Mouse (Mus musculus) intestine, embryonic 14.5 days (tissue): ENCODE data around the gene Fbll1. TPM values are rescaled to one million over a fixed set of nuclear protein-coding genes. Genes with fewer than 3 reads are reported as not detected.

Experiments used
- ATAC-seq: fragments of 200-750 bp; cut with Nextera tagmentation; replicated peaks from 2 replicates; pipeline ENCODE4 v1.8.0; 2017; ENCODE audit warnings: low read depth, moderate number of reproducible peaks, moderate TSS enrichment, moderate library complexity; ENCODE audit not compliant: low FRiP score, low TSS enrichment
- DNase-seq: peaks from one replicate; pipeline ENCODE4 v3.0.0-alpha.2; 2018; ENCODE audit warnings: low spot score
- H3K27ac ChIP-seq: fragments of 300-500 bp; sonication (generic); 2 replicates; pipeline ENCODE4 v1.5.1; 2014; ENCODE audit warnings: low read depth, mild to moderate bottlenecking, control low read depth
- H3K27me3 ChIP-seq: fragments of 300-500 bp; sonication (generic); replicated peaks from 2 replicates; pipeline ENCODE4 v1.6.1; 2014; ENCODE audit warnings: low read length, control low read depth; ENCODE audit not compliant: control insufficient read depth, insufficient read depth
- H3K36me3 ChIP-seq: fragments of 300-500 bp; sonication (generic); 2 replicates; pipeline ENCODE4 v1.6.1; 2014; ENCODE audit warnings: low read length, control low read depth; ENCODE audit not compliant: control insufficient read depth, insufficient read depth
- H3K4me1 ChIP-seq: fragments of 300-500 bp; sonication (generic); replicated peaks from 2 replicates; pipeline ENCODE4 v1.6.1; 2014; ENCODE audit warnings: low read length, control low read depth, mixed read lengths; ENCODE audit not compliant: control insufficient read depth, insufficient read depth
- H3K4me2 ChIP-seq: fragments of 300-500 bp; sonication (generic); 2 replicates; pipeline ENCODE4 v1.6.1; 2014; ENCODE audit warnings: low read length
- H3K4me3 ChIP-seq: fragments of 300-500 bp; sonication (generic); 2 replicates; pipeline ENCODE4 v1.5.1; 2014; ENCODE audit warnings: low read depth, low read length, control low read depth, mixed read lengths
- H3K9ac ChIP-seq: fragments of 300-500 bp; sonication (generic); 2 replicates; pipeline ENCODE4 v1.6.1; 2014; ENCODE audit warnings: mild to moderate bottlenecking, low read length
- H3K9me3 ChIP-seq: fragments of 300-500 bp; sonication (generic); 2 replicates; pipeline ENCODE4 v1.6.1; 2016; ENCODE audit warnings: low read length, control low read depth; ENCODE audit not compliant: control insufficient read depth
- WGBS: fragments of 180-500 bp; shearing (Covaris S2); extraction: QIAGEN DNeasy Blood & Tissue Kit; methylation state at CpG from one replicate; pipeline ENCODE4 v1.1.7; 2014; 5-methylcytosine and 5-hydroxymethylcytosine counted together
- microRNA counts: library from miRNA; unstranded; fragments of <30 nt; microRNA quantifications from one replicate; lab custom pipeline; 2016
- microRNA-seq: library from miRNA; unstranded; fragments of <30 nt; microRNA quantifications from one replicate; pipeline ENCODE4, GENCODE M21; 2016
- polyA plus RNA-seq: library from polyadenylated mRNA; unstranded; fragments of >200 nt; fragmentation: Nextera tagmentation; extraction: Ambion mirVana; gene quantifications from 2 replicates; pipeline ENCODE4 v1.2.1, GENCODE M21; 2014

Gene Fbll1
- polyA plus RNA-seq, 1 experiment from 2014 or later, result 1.2 TPM

DNA sequence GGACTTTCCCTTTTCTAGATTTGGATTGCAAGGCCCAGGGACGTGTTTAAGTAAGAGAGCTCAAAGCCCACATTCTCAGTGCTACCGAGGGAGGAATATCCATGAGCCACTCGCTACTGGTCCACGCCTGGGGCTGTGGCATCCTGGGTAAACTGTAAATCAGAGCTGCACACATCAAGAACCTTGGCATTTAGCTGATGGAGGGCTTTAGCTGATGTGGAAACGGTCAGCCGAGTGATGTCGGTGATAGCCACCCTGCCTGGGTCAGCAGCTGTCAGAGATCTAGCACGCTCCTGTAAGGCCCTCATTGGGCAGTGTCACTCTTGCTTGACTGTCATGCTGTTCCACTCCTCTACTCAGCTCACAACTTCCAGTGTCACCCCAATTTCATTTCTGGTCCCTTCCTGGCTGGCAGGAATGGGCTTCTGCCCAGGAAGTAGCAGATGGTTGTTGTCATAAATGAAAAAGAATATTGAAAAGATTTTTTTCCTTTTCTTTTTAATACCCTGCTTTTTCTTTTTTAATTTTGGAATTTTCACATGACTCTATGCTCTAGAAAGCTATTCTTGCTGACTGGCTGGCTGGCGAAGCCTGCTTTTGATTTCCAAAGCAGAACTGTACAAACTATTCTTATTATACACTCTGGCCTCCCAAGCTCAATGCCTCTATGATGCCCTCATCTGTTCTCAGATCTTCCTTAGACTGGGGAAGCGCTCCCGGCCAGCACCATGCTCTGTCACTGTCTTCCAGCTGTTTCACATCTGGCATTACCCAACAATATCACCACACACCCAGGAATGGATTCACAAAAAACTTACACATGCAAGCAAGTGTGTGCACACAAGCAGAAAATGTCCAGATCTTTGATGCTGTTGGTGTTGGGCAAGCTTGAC lies 42.0 kb downstream of the Fbll1 start:
- DNase-seq (no peak), ATAC-seq (no peak)
- Histone ChIP-seq H3K4me2 (no peak overlapping the region), H3K4me3 (no peak overlapping the region), H3K36me3 (no peaks in the 10 kb centered on the region), H3K27ac (no peak overlapping the region), H3K27me3 (no peaks in the 10 kb centered on the region), H3K4me1 (no peaks in the 10 kb centered on the region), H3K9me3 (no peaks in the 10 kb centered on the region), H3K9ac (no peak overlapping the region)
- 84% methylated on average over 11 of the region's 11 CpGs for WGBS

DNA sequence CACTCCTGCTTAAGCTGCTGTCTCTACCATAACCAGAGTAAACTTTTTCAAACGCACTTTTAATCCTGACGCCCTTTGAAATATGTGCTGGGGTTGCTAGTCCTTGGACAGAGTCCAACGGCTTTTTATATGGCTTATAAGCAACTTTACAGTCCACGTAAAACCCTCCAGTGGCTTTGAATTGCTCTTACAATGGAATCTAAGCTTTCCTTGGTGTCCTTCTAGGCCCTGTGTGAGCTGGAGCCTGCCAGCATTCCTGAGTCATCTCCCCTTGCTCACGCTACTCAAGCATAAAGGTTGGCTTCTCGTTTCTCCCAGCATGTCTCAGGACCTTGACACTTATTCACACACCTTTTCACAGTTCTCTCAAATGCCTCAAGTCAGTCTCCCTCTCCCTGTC lies 43.1 kb downstream of the Fbll1 start:
- ATAC-seq (no peak), DNase-seq (no peak)
- H3K4me3 ChIP-seq, result no peak overlapping the region
- H3K36me3 ChIP-seq, result no peaks in the 10 kb centered on the region
- H3K9me3 ChIP-seq, result no peaks in the 10 kb centered on the region
- no peak overlapping the region for H3K4me2 ChIP-seq
- no peak overlapping the region for H3K27ac ChIP-seq
- no peaks in the 10 kb centered on the region for H3K4me1 ChIP-seq
- H3K27me3 ChIP-seq, result no peaks in the 10 kb centered on the region
- H3K9ac ChIP-seq, result no peak overlapping the region
- 39% methylated on average over 6 of the region's 6 CpGs for WGBS

DNA sequence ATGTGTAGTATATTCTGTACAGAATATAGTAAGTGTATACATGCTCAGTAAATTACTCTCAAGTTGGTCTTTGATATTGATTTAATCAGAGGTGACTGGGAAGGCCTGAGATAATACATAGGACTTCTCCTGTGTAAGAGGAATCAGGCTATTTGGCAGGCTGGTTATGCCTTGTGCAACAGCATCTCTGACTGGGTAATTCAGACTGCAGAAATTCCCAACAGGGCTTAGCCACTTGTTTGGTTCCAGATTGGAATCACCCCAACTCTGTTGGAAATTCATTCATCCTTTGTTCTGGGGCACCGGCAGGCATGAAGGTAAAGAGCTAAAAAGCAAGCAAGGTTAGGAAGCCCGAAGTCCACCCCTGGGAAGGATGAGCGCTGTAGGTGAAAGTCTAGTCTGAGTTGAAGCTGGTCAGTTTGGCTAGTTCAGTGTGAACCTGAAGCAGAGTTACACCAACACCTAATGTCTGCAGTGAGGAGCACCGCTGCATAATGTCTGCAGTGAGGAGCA lies 43.7 kb downstream of the Fbll1 start:
- no peak overlapping the region for H3K27ac ChIP-seq
- ATAC-seq, result no peak

DNA sequence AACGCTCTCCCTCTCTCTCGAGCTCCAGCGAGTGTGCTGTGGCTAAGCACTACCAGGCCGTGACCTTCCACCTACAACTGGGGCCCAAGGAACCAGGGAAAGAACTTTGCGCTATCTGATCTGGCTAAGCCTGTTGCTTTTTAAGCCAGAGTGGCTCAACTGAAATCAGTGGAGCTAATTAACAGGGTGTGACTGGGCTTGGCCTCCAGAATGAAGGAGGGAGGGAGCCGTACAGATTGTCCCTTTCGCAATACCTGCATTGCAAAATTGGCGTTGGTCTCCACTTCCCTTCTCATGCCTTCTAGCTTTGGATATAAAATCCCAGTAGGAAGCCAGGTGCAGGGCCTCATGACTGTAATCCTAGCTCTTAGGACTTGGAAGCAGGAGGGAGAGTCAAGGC lies 48.1 kb downstream of the Fbll1 start:
- Histone ChIP-seq H3K4me1 (no peaks in the 10 kb centered on the region), H3K27me3 (no peaks in the 10 kb centered on the region), H3K4me2 (no peak overlapping the region), H3K4me3 (no peak overlapping the region), H3K27ac (peak overlapping the region; percentile 36; the same call in 1 of the 2 replicates), H3K9me3 (no peaks in the 10 kb centered on the region), H3K9ac (no peak overlapping the region), H3K36me3 (no peaks in the 10 kb centered on the region)
- peak; percentile 77; the same call in 1 of the 2 replicates for ATAC-seq
- 57% methylated on average over 8 of the region's 8 CpGs for WGBS
- no peak for DNase-seq

More for the DNA sequence above, 43.7 kb downstream of the Fbll1 start:
- no peak for DNase-seq
- Histone ChIP-seq H3K27me3 (no peaks in the 10 kb centered on the region), H3K4me1 (no peaks in the 10 kb centered on the region), H3K36me3 (no peaks in the 10 kb centered on the region), H3K9ac (no peak overlapping the region), H3K4me3 (no peak overlapping the region), H3K4me2 (no peak overlapping the region), H3K9me3 (no peaks in the 10 kb centered on the region)
- WGBS, result 90% methylated on average over 4 of the region's 4 CpGs

MicroRNAs encoded within 50 kb of the gene (microRNA counts, 519-probe panel; counts per million panel counts)
- 4,987 counts per million, percentile 85 among the panel's probes with 10 or more counts for microRNA mmu-miR-103 (lab: Ali Mortazavi, UCI)

Small RNA genes within 50 kb of the gene (microRNA-seq; reads per million reads assigned to microRNA genes)
- gene Mir103-1, result 7.3 reads per million, percentile 37 among the genes with 10 or more reads in this experiment

Other genes starting within 250 kb of the Fbll1 start
- gene Pank3, start 29.4 kb downstream of the Fbll1 start, polyA plus RNA-seq, result 24.1 and 26.4 TPM in 2 replicates
- 103 and 112 TPM in 2 replicates for gene Rars, start 35.6 kb upstream of the Fbll1 start, polyA plus RNA-seq
- 9.3 and 12.4 TPM in 2 replicates for gene Wwc1, start 181.6 kb upstream of the Fbll1 start, polyA plus RNA-seq